Mouse (Mus musculus) layer of hippocampus, adult 9-10 months (tissue): ENCODE measurements around the gene Cdkn2aipnl.

Source experiments
- DNase-seq: peaks from one replicate; pipeline ENCODE4 v3.0.0; 2022; ENCODE audit warnings: low spot score

Cdkn2aipnl gene

DNA sequence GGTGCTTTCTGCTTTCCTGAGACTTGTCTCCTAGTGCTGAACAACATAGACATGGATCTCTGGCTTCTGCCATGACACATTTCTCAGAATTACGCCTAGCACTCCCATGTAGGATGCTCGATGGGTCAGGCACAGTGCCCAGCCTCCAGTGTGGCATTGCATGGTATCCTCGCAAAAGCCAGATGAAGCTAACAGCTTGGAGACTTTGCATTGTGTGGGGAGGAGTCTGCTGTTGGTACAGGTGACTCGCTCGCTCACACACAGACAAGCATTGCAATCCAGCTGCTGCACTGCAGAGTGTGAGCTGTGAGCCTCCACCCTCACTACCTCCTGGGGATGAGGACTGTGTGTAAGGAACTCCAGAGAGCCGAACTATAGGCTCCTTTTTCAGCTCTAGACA, 21.3 kb upstream of the Cdkn2aipnl start:
- DNase-seq: no peak

DNA sequence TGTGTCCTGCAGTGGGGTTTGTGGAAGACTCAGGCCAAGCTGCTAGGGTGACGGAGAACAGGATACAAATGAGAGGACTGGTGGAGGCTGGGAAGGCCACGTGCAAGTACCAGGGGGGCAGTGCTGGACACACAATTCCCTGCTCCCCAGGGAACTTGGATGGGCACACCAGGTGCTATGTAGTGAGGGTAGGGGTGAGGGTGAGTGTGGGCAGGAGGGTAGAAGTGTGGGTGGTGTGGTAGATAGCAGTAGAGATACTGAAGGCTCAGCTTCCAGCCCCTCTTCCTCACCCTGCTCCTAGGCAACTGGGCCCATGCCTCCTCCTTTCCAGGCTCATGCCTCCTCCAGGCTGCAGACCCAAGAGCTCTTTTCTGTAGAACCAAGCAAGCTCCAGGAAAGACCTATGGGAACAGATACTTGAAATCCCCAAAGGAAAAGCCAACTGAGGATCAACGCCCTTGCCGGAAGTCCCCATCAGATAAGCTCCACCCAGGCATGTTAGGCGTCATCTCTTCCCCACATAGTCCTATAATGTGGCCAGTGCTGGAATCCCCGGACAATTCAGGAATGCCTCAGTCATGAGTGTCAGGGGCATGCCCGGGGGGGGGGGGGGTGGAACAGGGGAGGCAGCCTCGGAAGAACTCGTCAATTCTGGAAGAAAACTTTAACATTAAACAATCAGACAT, 18.2 kb upstream of the Cdkn2aipnl start:
- DNase-seq: no peak

DNA sequence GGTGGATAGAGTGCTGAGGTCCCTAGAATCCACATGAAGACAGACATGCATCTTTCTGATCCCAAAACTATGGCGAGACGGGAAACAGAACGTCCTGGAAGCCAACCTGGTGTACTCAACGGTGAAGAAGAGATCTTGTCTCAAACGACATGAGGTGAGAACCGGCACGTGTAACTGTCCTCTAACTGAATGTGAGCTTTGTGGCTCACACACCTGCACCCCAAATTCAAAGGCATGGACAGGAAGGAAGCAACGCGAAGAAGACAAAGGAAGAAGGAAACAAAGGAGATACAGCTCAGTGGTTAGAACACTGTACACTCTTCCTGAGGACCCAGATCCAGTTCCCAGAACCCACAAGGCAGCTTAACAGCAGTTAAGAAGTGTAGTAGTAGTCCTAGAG, 17.5 kb upstream of the Cdkn2aipnl start:
- DNase-seq: no peak

DNA sequence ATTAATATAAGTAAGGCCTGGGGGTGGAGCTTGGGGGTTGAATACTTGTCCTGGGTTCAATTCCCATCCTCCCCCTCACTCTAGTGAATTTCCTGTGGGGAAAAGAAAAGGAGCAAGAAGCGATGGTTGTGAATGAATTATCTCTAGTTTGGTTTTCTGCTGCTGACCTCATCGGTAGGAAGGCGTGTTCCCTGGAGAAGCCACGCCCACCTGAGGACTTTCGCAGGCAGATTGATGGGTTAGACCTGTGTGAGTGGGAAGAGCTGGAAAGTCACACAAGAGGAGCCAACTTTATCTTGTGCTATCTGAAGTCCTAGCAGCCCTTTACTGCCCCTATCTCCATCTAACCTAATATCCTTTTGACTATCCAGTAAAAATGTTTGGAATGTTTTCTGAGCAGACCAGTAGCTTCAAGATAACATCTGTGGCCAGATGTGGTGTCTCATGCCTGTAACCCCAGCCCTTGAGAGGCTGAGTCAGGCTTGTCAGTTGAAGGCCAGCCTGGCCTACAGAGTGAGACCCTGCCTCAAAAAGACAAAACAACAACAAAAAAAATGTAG, 15.5 kb upstream of the Cdkn2aipnl start:
- DNase-seq: no peak

DNA sequence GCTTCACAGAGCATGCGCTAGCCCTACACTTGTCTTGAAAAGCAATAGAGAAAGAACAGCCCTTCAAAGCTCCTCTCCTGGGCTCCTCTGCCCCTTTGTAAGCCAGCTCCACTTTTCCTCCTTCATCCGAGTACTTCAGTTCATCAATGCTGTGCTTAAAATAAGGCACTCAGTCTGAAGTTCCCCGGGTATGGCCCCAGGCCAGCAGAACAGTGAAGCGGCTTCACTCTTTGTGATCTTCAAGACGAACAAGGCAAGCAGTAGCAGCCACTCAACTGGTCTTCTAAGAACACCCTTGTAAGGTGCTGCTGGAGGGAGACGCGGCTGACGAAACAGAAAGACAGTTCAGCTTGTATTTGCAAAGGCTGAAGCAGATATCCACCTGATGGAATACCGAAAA, 11.3 kb upstream of the Cdkn2aipnl start:
- DNase-seq: no peak

DNA sequence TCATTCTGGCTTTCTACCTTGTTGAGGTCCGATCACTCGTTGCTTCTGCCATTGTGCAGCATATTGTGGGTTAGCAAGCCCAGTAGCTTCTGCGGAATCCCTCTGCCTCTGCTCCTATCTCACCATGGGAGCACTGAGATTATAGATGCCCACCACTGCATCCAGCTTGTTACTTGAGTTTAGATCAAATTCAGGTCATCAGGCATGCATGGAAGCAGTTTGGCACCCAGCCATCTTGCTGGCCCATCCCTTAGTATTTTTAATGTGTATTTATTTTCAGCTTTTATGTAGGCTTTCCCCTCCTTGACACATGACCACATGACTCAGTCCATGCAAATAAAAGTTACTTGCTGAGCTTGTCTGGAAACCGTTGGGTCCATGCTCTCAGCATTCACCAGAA, 9.7 kb upstream of the Cdkn2aipnl start:
- DNase-seq: no peak

DNA sequence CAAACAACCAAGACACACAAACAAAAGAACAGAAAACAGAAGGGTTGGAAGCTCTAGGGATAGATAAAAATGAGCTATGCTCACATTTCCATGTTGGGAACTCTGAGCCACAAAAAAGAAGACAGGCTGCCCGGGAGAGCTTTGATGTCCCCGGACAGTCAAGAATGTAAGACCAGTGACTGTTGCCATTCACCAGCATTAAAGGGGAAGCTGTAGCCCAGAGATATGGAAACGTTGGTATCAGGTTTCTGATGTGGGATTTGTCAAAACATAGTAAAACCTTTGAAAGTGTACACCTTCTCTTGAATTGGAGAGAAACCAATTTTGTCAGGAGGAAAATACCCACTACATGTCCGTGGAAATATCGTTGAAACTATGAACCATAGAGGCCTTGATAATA, 8.0 kb upstream of the Cdkn2aipnl start:
- DNase-seq: no peak

DNA sequence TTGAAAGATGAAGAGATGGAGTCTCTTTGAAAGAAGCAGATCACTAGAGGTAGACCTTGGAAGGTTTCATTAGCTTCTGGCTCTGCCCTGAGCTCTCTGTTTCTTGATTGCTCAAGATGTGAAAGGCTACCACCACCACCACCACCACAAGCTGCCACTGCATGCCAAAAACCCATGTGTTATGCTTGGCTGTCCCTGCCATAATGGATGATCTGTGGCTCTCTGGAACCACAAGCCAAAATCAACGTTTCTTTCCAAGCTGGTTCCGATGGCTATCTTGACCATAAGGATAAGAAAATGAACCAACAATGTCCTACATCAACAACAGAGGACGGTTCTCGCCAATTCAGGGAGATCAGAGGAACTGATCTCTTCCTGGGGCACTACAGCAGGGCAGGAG, 7.4 kb upstream of the Cdkn2aipnl start:
- DNase-seq: no peak

DNA sequence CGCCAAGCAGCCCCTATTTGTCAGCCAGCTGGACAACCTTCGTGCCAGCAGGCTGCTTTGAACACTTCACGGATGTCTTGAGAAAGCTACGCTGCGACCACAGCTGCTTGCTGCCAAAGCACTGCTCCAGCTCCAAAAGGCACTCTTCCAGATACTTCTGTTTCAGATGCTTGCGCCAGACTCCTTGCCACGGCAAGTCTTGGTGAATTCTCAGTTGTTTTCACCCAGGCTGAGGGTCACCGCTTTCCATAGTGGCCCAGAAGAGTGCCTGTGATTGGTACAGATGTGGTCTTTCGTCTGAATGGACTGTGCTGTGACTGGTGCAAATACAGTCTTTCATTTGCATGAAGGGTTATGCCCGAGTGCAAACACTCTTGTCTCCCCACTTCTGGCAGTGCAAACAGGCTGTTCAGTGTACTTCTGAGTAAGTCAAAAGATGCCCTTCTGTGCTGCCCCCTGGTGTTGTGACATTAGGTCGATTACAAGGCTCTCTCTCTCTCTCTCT, 6.4 kb upstream of the Cdkn2aipnl start:
- no peak for DNase-seq

DNA sequence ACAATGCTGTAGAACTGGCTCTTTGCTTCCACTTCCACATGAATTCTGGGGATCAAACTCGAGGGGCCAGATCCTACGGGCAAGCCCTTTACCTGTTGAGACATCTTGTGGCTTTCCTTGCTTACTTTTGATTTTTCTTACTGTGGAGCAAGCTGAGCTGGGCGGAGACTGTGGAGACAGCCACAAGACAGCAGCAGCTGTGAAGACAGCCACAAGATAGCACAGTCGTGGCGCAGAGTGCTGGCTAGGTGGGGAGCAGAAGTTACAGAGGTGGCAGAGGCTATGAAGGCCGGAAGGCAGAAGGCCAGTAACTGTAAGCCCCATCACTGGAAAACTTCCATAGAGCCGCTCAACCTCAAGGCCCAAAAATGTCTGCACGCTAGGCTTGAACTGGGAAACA, 5.7 kb upstream of the Cdkn2aipnl start:
- DNase-seq: no peak

DNA sequence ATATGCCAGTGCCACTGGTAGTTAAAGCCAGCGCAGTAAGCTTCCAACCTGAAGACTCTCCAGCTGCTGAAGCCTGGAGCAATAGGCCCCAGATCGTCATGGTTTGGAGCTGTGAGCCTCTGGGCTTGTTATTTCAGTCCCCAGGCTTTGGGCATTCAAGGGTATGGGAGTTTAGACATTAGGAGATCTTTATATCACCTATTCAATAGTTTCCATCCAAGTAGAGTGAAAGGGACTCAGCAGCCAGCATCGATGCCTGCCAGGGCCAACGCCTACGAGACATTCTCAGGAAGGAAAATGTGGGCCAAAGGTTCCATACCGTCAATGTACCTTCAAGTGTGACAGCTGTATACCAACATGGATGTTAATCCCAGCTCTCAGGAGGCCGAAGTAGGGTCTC, 5.2 kb upstream of the Cdkn2aipnl start:
- no peak for DNase-seq

DNA sequence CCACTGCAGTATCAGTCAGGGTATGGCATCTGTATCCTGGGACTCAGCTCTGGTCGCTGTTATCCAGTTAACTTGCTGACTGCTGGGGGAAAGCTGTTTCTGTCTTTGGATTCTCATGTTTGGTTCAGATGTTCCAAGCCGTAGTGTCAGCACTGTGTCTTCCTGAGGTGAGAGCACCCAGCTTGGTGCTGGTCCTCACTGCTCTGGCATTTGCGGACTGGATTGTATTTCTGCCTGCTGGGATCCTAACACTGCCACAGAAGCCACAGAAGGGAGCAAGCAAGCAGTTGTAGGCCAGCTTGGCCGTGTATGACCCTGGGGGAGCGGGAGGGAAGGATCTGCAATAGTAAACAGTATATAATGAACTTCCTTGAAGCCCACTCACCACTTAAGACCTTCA, 810 bp upstream of the Cdkn2aipnl start:
- no peak for DNase-seq

DNA sequence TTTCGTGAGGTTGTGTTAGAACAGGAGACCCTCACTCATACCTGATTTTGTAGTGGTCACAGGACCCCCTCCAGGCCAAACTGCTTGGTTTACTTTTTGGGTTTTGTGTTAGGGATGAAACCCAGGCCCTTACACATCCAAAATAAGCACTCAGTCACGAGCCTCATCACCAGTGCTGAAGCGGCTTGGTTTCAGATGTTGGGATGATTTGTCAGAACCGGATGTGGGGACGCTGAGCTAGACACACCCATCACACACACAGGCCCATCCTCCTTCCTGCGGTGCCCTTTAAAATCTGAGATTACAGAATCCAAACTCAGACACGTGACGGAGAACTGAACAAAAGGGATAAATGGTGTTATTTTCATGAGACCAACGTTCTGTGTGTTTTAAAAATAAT, 1.4 kb downstream of the Cdkn2aipnl start:
- no peak for DNase-seq

DNA sequence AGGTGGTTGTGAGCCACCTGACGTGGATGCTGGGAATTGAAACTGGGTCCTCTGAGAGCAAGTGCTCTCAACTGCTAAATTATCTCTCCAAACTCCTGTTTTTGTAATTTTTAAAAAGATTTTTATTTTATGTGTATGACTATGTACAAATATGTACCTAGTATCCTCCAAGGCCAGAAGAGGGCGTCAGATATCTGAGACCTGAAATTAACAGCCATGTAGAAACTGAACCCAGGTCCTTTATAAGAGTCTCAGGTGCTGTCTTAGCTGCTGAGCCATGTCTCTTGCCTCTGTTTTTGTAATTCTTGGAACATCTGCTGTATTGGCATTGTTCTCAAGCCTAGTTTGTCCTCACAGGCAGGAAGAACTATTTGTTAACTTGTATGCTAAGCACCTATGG, 2.0 kb downstream of the Cdkn2aipnl start:
- DNase-seq: no peak

DNA sequence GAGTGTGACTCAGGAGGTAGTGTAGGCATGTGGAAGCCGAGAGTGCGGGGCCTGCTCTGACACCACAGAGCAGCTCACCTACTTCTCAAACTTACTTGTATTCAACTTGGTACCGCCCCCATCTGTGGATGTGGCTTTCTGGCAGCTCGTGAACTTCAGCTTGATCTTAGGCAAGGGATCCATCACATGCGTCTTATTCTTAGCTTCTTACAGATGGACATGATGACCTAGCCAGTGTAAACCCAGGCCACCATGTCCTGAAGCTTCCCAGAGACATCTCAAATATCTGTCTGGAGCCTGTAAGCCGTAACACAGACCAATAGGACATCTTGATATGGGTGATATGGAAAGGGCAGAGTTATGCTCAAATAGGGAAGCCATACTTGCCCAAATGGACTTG, 4.2 kb downstream of the Cdkn2aipnl start:
- no peak for DNase-seq

DNA sequence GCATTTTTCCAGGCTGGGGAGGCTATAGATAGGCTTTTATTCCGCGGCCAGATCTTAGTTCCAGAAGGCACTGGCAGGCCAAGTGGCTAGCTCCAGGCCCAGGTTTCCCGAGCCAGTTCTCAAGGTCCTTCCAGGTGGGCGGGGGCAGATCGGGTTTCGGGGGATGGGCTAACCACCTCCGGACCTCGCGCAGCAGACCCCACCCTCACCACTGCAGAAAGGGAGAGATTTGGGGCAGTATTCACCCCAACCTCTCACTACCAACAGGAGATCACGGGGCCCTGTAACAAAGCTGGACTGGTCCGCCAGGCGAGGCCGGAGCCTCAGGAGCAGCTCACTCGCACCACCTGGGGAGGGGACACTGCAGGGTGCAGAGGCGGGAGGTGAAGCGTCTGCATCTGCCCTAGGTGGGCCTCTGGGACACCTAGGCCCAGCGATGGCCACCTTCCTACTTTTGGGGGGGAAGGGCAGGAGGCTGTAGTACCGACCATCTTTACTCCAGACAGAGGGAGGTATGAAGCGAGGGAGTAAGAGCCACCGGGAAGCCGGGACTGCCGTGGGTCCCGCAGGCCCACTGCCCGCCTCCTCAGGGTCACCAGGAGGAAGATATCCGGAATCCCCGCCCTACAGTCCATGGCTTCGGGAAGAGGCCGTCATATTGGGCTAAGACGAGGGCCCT, 32.3 kb downstream of the Cdkn2aipnl start:
- no peak for DNase-seq

DNA sequence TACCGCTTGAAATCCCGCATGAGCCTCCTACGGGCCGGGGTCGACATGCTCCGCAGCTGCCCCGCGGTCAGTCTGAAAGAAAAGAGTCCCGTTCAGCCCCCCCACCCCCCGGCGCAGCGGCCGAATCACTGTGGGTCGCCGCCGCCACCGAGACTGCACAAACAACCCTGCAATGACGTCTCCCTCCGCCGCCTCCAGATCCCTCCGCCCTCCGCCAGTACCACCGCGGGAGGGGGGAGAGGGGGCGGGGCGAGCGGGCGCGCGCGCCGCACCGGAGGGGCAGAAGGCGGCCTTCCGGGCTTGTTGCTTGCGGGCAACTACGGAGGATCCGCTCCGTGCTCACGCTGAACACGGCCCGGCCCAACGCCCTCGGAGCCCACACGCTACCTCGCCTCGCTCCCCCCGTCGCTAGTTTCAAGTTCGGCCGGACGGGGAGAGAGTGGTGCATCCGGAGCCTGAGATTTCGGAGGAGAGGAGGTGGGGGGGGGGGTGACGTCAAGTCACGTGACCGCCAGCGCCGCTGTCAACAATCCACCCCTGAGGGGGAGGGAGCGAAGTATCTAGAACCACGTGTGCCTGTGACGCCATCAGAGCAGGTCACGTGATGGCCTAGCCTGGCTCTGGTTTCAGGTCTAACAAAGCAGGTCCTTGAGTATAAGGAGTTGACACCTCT, 33.0 kb downstream of the Cdkn2aipnl start, which contains the start of gene Ube2b:
Ube2b (minus strand) TSS at position 473 of the 673 bp plus-strand sequence.
- DNase-seq: peak; percentile 96

DNA sequence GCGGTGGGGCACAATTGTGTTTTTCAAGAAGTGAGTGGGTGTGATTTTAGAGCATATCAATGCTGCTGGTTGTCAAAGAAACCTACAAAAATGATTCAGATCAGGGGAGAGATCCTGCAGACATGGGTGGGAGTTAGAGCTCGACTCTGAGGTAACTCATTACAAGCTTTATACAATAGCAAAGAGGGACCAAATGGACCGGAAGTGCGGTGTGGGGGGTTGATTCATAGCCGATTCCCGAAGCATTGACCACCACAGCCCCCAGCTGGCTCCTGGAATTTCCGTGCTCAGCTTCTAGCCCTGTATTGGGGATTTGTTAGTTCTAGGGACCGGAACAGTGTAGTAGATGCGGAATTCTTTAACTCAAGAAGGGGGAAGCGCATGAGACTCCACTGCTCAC, 33.9 kb downstream of the Cdkn2aipnl start:
- DNase-seq: no peak

DNA sequence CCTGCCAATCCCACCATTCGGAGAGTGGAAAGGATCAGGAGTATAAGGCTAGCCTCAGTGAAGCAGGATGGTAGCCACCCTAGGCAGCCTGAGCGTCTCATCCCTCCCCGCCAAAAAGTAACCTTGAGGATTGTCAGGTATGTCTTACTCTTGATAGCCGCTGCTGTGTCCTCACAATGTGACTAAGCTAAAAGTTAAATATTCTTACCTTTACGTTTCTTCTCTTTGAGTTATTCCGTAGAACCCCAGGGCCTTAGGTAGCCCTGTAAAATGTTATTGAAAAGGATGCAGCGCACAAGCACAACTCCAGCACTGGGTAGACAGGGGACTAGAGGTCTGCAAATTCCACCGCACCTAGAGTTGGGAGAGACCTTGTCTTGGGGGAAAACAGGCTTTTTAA, 34.4 kb downstream of the Cdkn2aipnl start:
- no peak for DNase-seq

DNA sequence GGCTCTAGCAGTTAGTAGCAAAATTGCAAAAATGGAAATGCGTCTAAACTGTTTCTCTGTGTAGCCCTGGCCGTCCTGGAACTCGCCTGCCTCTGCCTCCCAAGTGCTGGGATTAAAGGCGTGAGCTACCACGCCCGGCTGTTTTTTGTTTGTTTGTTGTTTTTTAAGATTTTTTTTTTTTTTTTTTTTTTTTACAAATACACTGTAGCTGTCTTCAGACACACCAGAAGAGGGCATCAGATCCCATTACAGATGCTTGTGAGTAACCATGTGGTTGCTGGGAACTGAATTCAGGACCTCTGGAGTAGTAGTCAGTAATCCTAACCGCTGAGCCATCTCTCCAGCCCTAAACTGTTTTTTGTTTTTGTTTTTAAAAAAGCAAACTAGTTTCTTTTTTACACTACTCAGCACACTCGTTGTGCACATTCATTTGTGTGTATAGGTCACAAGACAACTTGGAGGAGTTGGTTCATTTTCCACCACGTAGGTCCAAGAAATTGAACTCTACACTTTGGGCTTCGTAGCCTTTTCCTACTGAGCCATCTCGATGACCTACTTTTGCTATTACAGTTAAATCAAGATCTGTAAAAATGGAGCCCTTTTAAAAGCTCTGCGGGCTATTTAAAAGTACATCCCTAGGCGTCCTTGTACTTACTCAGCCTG, 35.5 kb downstream of the Cdkn2aipnl start:
- DNase-seq: no peak

DNA sequence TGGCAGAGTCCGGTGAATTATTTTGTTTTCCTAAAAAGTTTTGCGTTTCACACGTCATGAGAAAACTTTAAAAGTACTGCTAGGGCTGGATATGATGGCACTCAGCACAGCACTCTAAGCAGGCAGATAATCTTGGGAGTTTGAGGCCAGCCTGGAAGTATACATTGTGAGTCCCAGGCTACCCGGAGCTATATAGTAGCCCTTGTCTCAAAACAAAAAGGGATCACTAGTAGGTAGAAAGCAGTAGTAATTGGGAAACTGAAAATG, 36.0 kb downstream of the Cdkn2aipnl start:
- DNase-seq: no peak

DNA sequence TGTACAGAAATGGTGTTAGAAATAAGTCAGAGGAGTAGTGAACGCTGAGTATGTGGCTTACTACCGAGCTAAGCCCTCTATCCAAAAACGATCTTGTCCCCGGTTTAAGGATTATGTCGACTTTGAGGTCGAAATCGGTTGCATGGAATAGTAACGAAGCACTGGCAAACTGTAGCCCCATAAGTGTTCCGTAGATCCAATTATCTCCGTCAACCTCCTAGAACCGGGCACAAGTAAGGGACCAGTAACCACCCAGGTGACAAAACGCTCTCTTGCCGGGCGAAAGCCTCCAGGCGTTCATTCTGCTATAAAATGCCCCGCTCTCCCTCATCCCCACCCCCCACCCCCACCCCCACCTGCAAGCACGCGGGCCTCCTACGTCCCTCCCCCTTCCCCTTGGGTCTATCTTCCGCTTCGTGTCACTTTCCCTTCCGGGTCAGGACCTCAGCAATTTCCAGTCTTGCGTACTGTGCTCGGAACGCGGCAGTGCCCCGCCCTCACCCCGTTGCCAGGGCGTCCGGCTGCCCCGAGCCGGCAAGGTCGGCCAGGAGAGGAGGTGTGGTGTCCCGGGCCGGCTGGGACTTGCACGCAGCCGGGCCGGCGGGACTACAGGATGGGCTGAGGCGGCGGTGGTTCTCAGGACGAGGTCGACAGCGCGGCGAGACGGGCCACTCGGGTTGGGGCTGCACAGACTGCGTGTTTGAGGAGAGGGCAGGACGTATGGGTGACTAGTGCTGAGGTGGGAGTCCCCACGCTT, 36.5 kb downstream of the Cdkn2aipnl start, which contains the start of gene Cdkl3:
Cdkl3 (plus strand) TSS at position 450 of the 757 bp plus-strand sequence.
- DNase-seq: peak; percentile 48
